In the genomic region with DNA sequence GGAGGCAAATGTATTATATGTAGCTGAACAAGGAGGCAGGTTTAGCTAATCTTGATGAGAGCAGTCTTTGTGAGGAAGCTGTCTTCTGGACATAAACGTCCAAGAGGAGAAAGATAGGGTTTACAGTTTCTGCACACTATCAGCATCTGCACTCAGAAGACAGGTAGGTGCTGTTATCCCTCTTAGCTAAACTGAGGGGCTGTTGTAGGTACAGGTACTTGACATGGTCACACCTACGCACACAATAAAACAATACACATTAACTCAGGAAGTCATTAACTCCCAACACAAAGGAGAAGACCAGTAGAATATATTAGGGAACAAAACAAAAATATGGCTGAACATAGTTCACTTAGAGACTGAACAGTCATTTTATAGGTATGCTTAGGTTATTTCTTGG, we compare ENCODE assay signal across 22 mouse cellular contexts.
A peak's percentile ranks its signal among the peaks of the same experiment; 100 is the strongest.
DNase-seq lines count a peak whose midpoint lies in the region; ATAC-seq and TF ChIP-seq lines count a peak whose summit lies in the region.
"Had no signal": no experiment of that assay in that cellular context is flagged by ENCODE, and none has a peak within 500 bp of the region (broad histone marks: within the 10 kb centered on the region; RNA-seq: fewer than 3 reads in every experiment).

No protein-coding gene starts in this region.

- no peak overlapping the region for H3K4me3 ChIP-seq in intestine, embryonic 14.5 days (ENCODE audit: low read depth, low read length)
- H3K4me3 ChIP-seq in intestine, postnatal 0 days (ENCODE audit: low read depth, low read length) = no peak overlapping the region
- H3K4me3 ChIP-seq in intestine, embryonic 15.5 days (replicated peaks) = no peak overlapping the region
- no peak overlapping the region for H3K4me3 ChIP-seq in intestine, embryonic 16.5 days (ENCODE audit: low read length)
- H3K4me3 ChIP-seq in liver, postnatal 0 days (ENCODE audit: low read depth, low read length) = no peak overlapping the region
- no peak overlapping the region for H3K4me3 ChIP-seq in hindbrain, embryonic 11.5 days (ENCODE audit: low read depth, low read length)
- no peak overlapping the region for H3K4me3 ChIP-seq in heart, adult 2 months

- no peaks in the 10 kb centered on the region for H3K4me1 ChIP-seq in intestine, embryonic 14.5 days (replicated peaks; ENCODE audit: control insufficient read depth, insufficient read depth, low read length)
- H3K4me1 ChIP-seq in intestine, postnatal 0 days (replicated peaks; ENCODE audit: control insufficient read depth, insufficient read depth, low read length) = no peaks in the 10 kb centered on the region
- no peaks in the 10 kb centered on the region for H3K4me1 ChIP-seq in intestine, embryonic 15.5 days (replicated peaks)
- H3K4me1 ChIP-seq in intestine, embryonic 16.5 days (ENCODE audit: control insufficient read depth, insufficient read depth, low read length) = no peaks in the 10 kb centered on the region
- no peaks in the 10 kb centered on the region for H3K4me1 ChIP-seq in liver, postnatal 0 days (ENCODE audit: insufficient read depth)
- H3K4me1 ChIP-seq in hindbrain, embryonic 11.5 days (replicated peaks; ENCODE audit: control insufficient read depth, insufficient read depth, low read length) = no peaks in the 10 kb centered on the region
- H3K4me1 ChIP-seq in heart, adult 2 months (ENCODE audit: control insufficient read depth, insufficient read depth, low read length) = no peaks in the 10 kb centered on the region

- peak; percentile 71 for ATAC-seq in intestine, embryonic 14.5 days (replicated peaks; ENCODE audit: low FRiP score, low TSS enrichment, low read depth)
- no peak for ATAC-seq in intestine, postnatal 0 days
- ATAC-seq in intestine, embryonic 15.5 days = peak; percentile 84
- peak; percentile 79 for ATAC-seq in intestine, embryonic 16.5 days
- ATAC-seq in liver, postnatal 0 days = no peak
- ATAC-seq in hindbrain, embryonic 11.5 days (ENCODE audit: low FRiP score) = no peak
- ATAC-seq: activated CD4-positive, CD25-positive, alpha-beta regulatory T cell, adult 4 months; CD4-positive, CD25-positive, alpha-beta regulatory T cell, adult 4 months; Patski had no signal

- H3K27ac ChIP-seq in intestine, embryonic 14.5 days (ENCODE audit: low read depth) = no peak overlapping the region
- no peak overlapping the region for H3K27ac ChIP-seq in intestine, postnatal 0 days (ENCODE audit: low read depth, low read length)
- H3K27ac ChIP-seq in intestine, embryonic 15.5 days = no peak overlapping the region
- H3K27ac ChIP-seq in intestine, embryonic 16.5 days (ENCODE audit: low read length) = no peak overlapping the region
- H3K27ac ChIP-seq in liver, postnatal 0 days (ENCODE audit: low read depth) = no peak overlapping the region
- no peak overlapping the region for H3K27ac ChIP-seq in hindbrain, embryonic 11.5 days (ENCODE audit: low read depth, low read length)
- H3K27ac ChIP-seq in heart, adult 2 months = no peak overlapping the region

- TF ChIP-seq POLR2A in heart, adult 2 months (IDR thresholded peaks at IDR 0.05; ENCODE audit: insufficient read depth, low read depth, low read length) = no peak

- H3K27me3 ChIP-seq in intestine, embryonic 14.5 days (replicated peaks; ENCODE audit: control insufficient read depth, insufficient read depth, low read length) = no peaks in the 10 kb centered on the region
- H3K27me3 ChIP-seq in intestine, postnatal 0 days (replicated peaks; ENCODE audit: control insufficient read depth, insufficient read depth, low read length) = no peaks in the 10 kb centered on the region
- no peaks in the 10 kb centered on the region for H3K27me3 ChIP-seq in intestine, embryonic 15.5 days (replicated peaks)
- H3K27me3 ChIP-seq in intestine, embryonic 16.5 days (replicated peaks; ENCODE audit: control insufficient read depth, insufficient read depth, low read length) = no peaks in the 10 kb centered on the region
- H3K27me3 ChIP-seq in liver, postnatal 0 days (ENCODE audit: insufficient read depth, low read length) = no peaks in the 10 kb centered on the region
- no peaks in the 10 kb centered on the region for H3K27me3 ChIP-seq in hindbrain, embryonic 11.5 days (ENCODE audit: control insufficient read depth, insufficient read depth, low read length)
- no peaks in the 10 kb centered on the region for H3K27me3 ChIP-seq in heart, adult 2 months (ENCODE audit: control insufficient read depth, insufficient read depth, low read length)
- H3K27me3 ChIP-seq: CH12.LX had no signal

- no peak for DNase-seq in intestine, embryonic 14.5 days (ENCODE audit: low spot score)
- DNase-seq in large intestine, adult 2 months (ENCODE audit: low read depth, low spot score) = peak; percentile 19
- DNase-seq in liver, postnatal 0 days = no peak
- DNase-seq in hindbrain, embryonic 11.5 days (ENCODE audit: low spot score) = no peak
- no peak for DNase-seq in heart, adult 2 months
- DNase-seq: adrenal gland, adult 2 months; adrenal gland, adult 8-10 months; adrenal gland, postnatal 10 days; adrenal gland, postnatal 14 days; adrenal gland, postnatal 25 days; adrenal gland, postnatal 36 days; B cell, adult 2 months; cerebellum, adult 11 months; cerebellum, adult 11-12 months had no signal

- no peak for TF ChIP-seq CTCF in intestine, postnatal 0 days (IDR thresholded peaks at IDR 0.05; ENCODE audit: low read depth)
- no peak for TF ChIP-seq CTCF in liver, postnatal 0 days (IDR thresholded peaks at IDR 0.05; ENCODE audit: low read depth)
- TF ChIP-seq CTCF in heart, adult 2 months (IDR thresholded peaks at IDR 0.05) = no peak

- 53% methylated on average over 2 of the region's 2 CpGs for WGBS in intestine, embryonic 14.5 days
- WGBS in intestine, postnatal 0 days = 35% methylated on average over 2 of the region's 2 CpGs
- WGBS in intestine, embryonic 15.5 days = 54% methylated on average over 2 of the region's 2 CpGs
- 31% methylated on average over 2 of the region's 2 CpGs for WGBS in intestine, embryonic 16.5 days
- WGBS in large intestine, adult 2 months = 33% methylated on average over 2 of the region's 2 CpGs
- 62% methylated on average over 2 of the region's 2 CpGs for WGBS in liver, postnatal 0 days (ENCODE audit: insufficient replicate concordance)
- WGBS in hindbrain, embryonic 11.5 days = 76% methylated on average over 2 of the region's 2 CpGs
- WGBS in heart, adult 2 months = 71% methylated on average over 2 of the region's 2 CpGs

- no peak for TF ChIP-seq EP300 in liver, postnatal 0 days (IDR thresholded peaks at IDR 0.05; ENCODE audit: low read depth)
- no peak for TF ChIP-seq EP300 in heart, adult 2 months (IDR thresholded peaks at IDR 0.05; ENCODE audit: insufficient read depth, low read depth, low read length)

- intact Hi-C loops in heart, adult 2 months (cut with DNase I) = no loop called here

- no peak overlapping the region for H3K4me2 ChIP-seq in intestine, embryonic 14.5 days (ENCODE audit: low read length)
- no peak overlapping the region for H3K4me2 ChIP-seq in intestine, postnatal 0 days (replicated peaks; ENCODE audit: low read depth)
- no peak overlapping the region for H3K4me2 ChIP-seq in intestine, embryonic 15.5 days (replicated peaks)
- H3K4me2 ChIP-seq in intestine, embryonic 16.5 days (ENCODE audit: low read depth, low read length) = no peak overlapping the region
- no peak overlapping the region for H3K4me2 ChIP-seq in liver, postnatal 0 days (ENCODE audit: low read depth, low read length)
- no peak overlapping the region for H3K4me2 ChIP-seq in hindbrain, embryonic 11.5 days (replicated peaks; ENCODE audit: low read depth, low read length)

- H3K9me3 ChIP-seq in intestine, embryonic 14.5 days (ENCODE audit: control insufficient read depth, low read length) = no peaks in the 10 kb centered on the region
- no peaks in the 10 kb centered on the region for H3K9me3 ChIP-seq in intestine, postnatal 0 days (ENCODE audit: control insufficient read depth)
- no peaks in the 10 kb centered on the region for H3K9me3 ChIP-seq in intestine, embryonic 15.5 days
- no peaks in the 10 kb centered on the region for H3K9me3 ChIP-seq in intestine, embryonic 16.5 days (ENCODE audit: control insufficient read depth, low read length)
- no peaks in the 10 kb centered on the region for H3K9me3 ChIP-seq in liver, postnatal 0 days (ENCODE audit: low read length)
- H3K9me3 ChIP-seq in hindbrain, embryonic 11.5 days (ENCODE audit: control insufficient read depth, low read length) = no peaks in the 10 kb centered on the region
- H3K9me3 ChIP-seq: G1E had no signal

- no peak overlapping the region for H3K9ac ChIP-seq in intestine, embryonic 14.5 days (ENCODE audit: low read length)
- H3K9ac ChIP-seq in intestine, postnatal 0 days (ENCODE audit: low read depth, low read length) = no peak overlapping the region
- no peak overlapping the region for H3K9ac ChIP-seq in intestine, embryonic 15.5 days
- no peak overlapping the region for H3K9ac ChIP-seq in intestine, embryonic 16.5 days (ENCODE audit: low read depth, low read length)
- H3K9ac ChIP-seq in liver, postnatal 0 days (replicated peaks) = no peak overlapping the region
- no peak overlapping the region for H3K9ac ChIP-seq in hindbrain, embryonic 11.5 days (ENCODE audit: low read depth, low read length)
- H3K9ac ChIP-seq in heart, adult 2 months (ENCODE audit: low read depth, low read length) = no peak overlapping the region

- no peaks in the 10 kb centered on the region for H3K36me3 ChIP-seq in intestine, embryonic 14.5 days (ENCODE audit: control insufficient read depth, insufficient read depth, low read length)
- H3K36me3 ChIP-seq in intestine, postnatal 0 days (ENCODE audit: control insufficient read depth, insufficient read depth) = no peaks in the 10 kb centered on the region
- no peaks in the 10 kb centered on the region for H3K36me3 ChIP-seq in intestine, embryonic 15.5 days
- no peaks in the 10 kb centered on the region for H3K36me3 ChIP-seq in intestine, embryonic 16.5 days (ENCODE audit: control insufficient read depth, insufficient read depth, low read length)
- H3K36me3 ChIP-seq in liver, postnatal 0 days (replicated peaks; ENCODE audit: insufficient read depth, low read length) = no peaks in the 10 kb centered on the region
- no peaks in the 10 kb centered on the region for H3K36me3 ChIP-seq in hindbrain, embryonic 11.5 days (ENCODE audit: control insufficient read depth, insufficient read depth, low read length)
- no peaks in the 10 kb centered on the region for H3K36me3 ChIP-seq in heart, adult 2 months (ENCODE audit: control insufficient read depth, insufficient read depth, low read length)
- H3K36me3 ChIP-seq: G1E had no signal

- no peaks in the 10 kb centered on the region for H3K79me2 ChIP-seq in heart, adult 2 months (replicated peaks; ENCODE audit: control insufficient read depth, insufficient read depth, low read length)

Comparison
In these comparisons a context has a peak if more than half of its experiments do, and no peak if none do; other contexts are left out.
1. ATAC-seq: peak in intestine, embryonic 14.5 days (single experiment), intestine, embryonic 15.5 days (single experiment) and intestine, embryonic 16.5 days (single experiment); none in intestine, postnatal 0 days (single experiment), liver, postnatal 0 days (single experiment) and hindbrain, embryonic 11.5 days (single experiment).